Mouse (Mus musculus): ENCODE measurements around the gene Specc1l.
"Not testable (repeated sequence)": the region's sequence is repeated elsewhere in the genome, so short reads cannot be mapped to it uniquely, and the experiment has no call there.

The Specc1l gene

GRCm38 (mm10) chr10:75282648-75283047 lies 70.8 kb downstream of the Specc1l start:
- DNase-seq (ENCODE audit: low spot score): no peak

GRCm38 (mm10) chr10:75283821-75284220 lies 71.9 kb downstream of the Specc1l start:
- DNase-seq (ENCODE audit: low spot score): no peak

- DNase-seq (ENCODE audit: low spot score): no peak
Measured at GRCm38 (mm10) chr10:75288579-75288978, 76.7 kb downstream of the Specc1l start.

- no peak for DNase-seq (ENCODE audit: low spot score)
Measured at GRCm38 (mm10) chr10:75289392-75289791, 77.5 kb downstream of the Specc1l start.

- DNase-seq (ENCODE audit: low spot score): no peak
Measured at GRCm38 (mm10) chr10:75290650-75291049, 78.8 kb downstream of the Specc1l start.

- no peak for DNase-seq (ENCODE audit: low spot score)
Measured at GRCm38 (mm10) chr10:75291338-75291737, 79.5 kb downstream of the Specc1l start.

- DNase-seq (ENCODE audit: low spot score): not testable (repeated sequence)
Measured at GRCm38 (mm10) chr10:75292206-75292605, 80.3 kb downstream of the Specc1l start.

GRCm38 (mm10) chr10:75293288-75293687 lies 81.4 kb downstream of the Specc1l start:
- no peak for DNase-seq (ENCODE audit: low spot score)

GRCm38 (mm10) chr10:75294362-75294761 lies 82.5 kb downstream of the Specc1l start:
- DNase-seq (ENCODE audit: low spot score): no peak

- no peak for DNase-seq (ENCODE audit: low spot score)
Measured at GRCm38 (mm10) chr10:75294926-75295325, 83.1 kb downstream of the Specc1l start.

- DNase-seq (ENCODE audit: low spot score): no peak
Measured at GRCm38 (mm10) chr10:75298608-75299007, 86.7 kb downstream of the Specc1l start.

GRCm38 (mm10) chr10:75299785-75300418 lies 88.0 kb downstream of the Specc1l start:
- no peak for DNase-seq (ENCODE audit: low spot score)

GRCm38 (mm10) chr10:75301195-75301806 lies 89.4 kb downstream of the Specc1l start:
- DNase-seq (ENCODE audit: low spot score): no peak

GRCm38 (mm10) chr10:75301937-75302336 lies 90.1 kb downstream of the Specc1l start:
- DNase-seq (ENCODE audit: low spot score): no peak

GRCm38 (mm10) chr10:75302536-75302935 lies 90.7 kb downstream of the Specc1l start:
- no peak for DNase-seq (ENCODE audit: low spot score)

GRCm38 (mm10) chr10:75303324-75304048 lies 91.6 kb downstream of the Specc1l start:
- no peak for DNase-seq (ENCODE audit: low spot score)

- DNase-seq (ENCODE audit: low spot score): no peak
Measured at GRCm38 (mm10) chr10:75304049-75304405, 92.2 kb downstream of the Specc1l start.

- no peak for DNase-seq (ENCODE audit: low spot score)
Measured at GRCm38 (mm10) chr10:75304413-75304812, 92.5 kb downstream of the Specc1l start.

GRCm38 (mm10) chr10:75307130-75307529 lies 95.3 kb downstream of the Specc1l start:
- no peak for DNase-seq (ENCODE audit: low spot score)

- DNase-seq (ENCODE audit: low spot score): no peak
Measured at GRCm38 (mm10) chr10:75312361-75312760, 100.5 kb downstream of the Specc1l start.

- no peak for DNase-seq (ENCODE audit: low spot score)
Measured at GRCm38 (mm10) chr10:75314190-75314980, 102.5 kb downstream of the Specc1l start.

GRCm38 (mm10) chr10:75315756-75316155 lies 103.9 kb downstream of the Specc1l start:
- no peak for DNase-seq (ENCODE audit: low spot score)

Data from testis, postnatal 14 days (tissue).